Mouse (Mus musculus) testis, adult 2 months (tissue): ENCODE measurements around the gene Plxdc1.

Experiments used
- CTCF ChIP-seq: fragments of 200-500 bp; IDR thresholded peaks from 2 replicates; pipeline ENCODE4 v1.5.1; 2012; ENCODE audit warnings: low read depth, mild to moderate bottlenecking, inconsistent platforms, low read length, moderate library complexity; ENCODE audit not compliant: control insufficient read depth, insufficient read depth, insufficient replicate concordance
- POLR2A ChIP-seq: fragments of 200-500 bp; IDR thresholded peaks from 2 replicates; pipeline ENCODE4 v1.6.1; 2012; ENCODE audit warnings: low read depth, mild to moderate bottlenecking, inconsistent platforms, low read length, moderate library complexity; ENCODE audit not compliant: control insufficient read depth

- TF ChIP-seq CTCF (no peak), POLR2A (no peak)
These were observed 41.2 kb downstream of the Plxdc1 start for GRCm38 (mm10) chr11:97945031-97945430.
